Mouse (Mus musculus): Measurements from ENCODE around the gene Gp1ba.

DNA sequence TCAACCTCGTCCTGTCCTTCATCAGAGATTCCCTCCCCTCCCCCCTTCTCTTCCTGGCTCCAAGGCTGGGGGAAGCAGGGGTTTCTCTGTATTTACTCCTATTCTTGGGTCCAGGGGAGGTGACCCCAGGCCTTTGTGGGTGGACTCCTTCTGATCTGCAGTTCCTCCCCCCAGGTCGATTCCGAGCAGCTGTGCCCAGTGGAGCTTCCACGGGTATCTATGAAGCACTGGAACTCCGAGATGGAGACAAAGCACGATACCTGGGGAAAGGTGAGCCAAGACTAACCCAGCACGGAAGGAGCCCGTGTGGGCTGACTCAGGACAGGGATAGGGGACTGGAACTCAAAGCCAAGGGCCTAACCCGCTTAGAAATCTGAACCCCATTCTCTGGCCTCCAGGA is 19.1 kb downstream of the Gp1ba start:
- TF ChIP-seq CTCF (IDR thresholded peaks at IDR 0.05; ENCODE audit: control insufficient read depth, insufficient read depth, insufficient replicate concordance, low read depth, low read length) (no peak), POLR2A (IDR thresholded peaks at IDR 0.05; ENCODE audit: control insufficient read depth, low read depth, low read length) (no peak)

All from testis, adult 2 months (tissue).